Mouse (Mus musculus) spleen, adult 10 weeks (tissue): ENCODE measurements around the gene Ran. TPM values are rescaled to one million over a fixed set of nuclear protein-coding genes. Genes with fewer than 3 reads are reported as not detected.

ENCODE experiments used
- polyA plus RNA-seq: library from polyadenylated mRNA; stranded (reverse); fragments of 350-450 nt; fragmentation: Illumina TruSeq; extraction: RNeasy Lipid Tissue Mini Kit (QIAGEN cat#74804); gene quantifications from one replicate; pipeline ENCODE4 v1.2.3, GENCODE M21; 2015; ENCODE audit warnings: low replicate concordance; ENCODE audit not compliant: insufficient read depth

Ran gene
- 152 TPM for polyA plus RNA-seq

DNA sequence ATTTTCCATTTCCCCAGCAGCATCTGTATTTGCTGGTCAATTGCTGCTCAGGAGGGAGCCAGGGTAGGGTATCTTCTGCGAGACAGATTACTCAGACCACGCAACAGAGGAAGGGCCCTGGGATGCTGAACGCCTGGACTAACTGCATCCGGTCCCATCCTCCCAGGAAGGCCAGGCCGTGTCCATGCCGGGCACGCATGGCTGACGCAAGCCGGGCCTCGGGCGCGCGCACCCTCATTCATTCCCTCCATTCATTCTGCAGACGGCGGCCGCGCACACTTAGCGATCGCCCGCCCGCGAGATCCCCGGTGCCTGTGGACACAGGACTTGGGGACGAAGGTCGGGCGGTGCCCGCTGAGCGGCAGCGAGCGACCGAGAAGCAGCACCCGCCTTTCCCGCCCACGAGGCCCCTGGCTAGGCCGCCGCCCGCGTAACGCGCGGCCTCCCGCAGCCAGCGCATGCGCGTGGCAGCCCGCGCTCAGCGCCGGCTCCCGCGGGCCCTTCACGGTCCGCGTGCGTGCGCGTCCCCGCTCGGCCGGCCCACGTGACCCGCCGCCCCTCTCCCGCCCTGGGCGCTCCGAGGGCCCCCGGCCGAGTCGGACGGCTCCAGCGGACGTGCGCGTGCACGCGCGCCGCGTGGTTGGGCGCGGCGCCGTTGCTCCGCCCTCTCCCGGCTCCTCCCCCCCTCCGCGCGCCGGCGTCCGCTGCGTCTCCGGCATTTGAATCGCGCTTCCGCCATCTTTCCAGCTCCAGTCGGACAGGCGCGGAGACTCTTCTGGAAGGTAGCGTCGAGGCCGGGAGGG lies at the start of gene Ran:
Gene Ran (plus strand): TSS at position 573 of the 803 bp plus-strand sequence.

DNA sequence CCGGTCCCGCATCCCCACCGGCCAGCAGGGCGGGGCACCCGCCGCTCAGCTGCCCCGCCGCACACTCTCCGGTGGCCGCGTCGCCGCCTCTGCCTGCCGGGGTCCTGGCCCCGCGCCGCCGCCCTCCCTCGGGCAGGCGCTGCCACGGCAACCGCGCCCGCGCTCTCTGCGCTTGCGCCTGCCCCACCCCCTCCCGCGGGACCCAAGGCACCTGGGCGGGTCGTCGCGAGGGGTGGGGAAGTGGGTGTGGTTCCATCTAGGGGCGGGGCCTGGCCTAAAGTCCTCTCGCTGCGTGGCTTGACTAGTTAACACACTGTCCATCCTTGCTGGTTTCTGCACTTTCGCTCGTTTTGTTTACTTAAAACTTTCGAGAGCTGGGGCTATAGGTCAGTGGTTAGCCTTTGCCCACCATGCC lies 11.4 kb upstream of the Ran start, which contains the start of gene Stx2:
Gene Stx2 (minus strand): TSS at position 163 of the 415 bp plus-strand sequence.

Other genes with a start within 250 kb of the Ran start
- gene Rimbp2, start 66.6 kb upstream of the Ran start, polyA plus RNA-seq: not detected
- gene Stx2, start 11.5 kb upstream of the Ran start, polyA plus RNA-seq: 39.8 TPM
- 0.84 TPM for gene Adgrd1, start 76.7 kb downstream of the Ran start, polyA plus RNA-seq